Mouse (Mus musculus) embryo, embryonic 10 days (tissue): ENCODE measurements around the gene Ddr1.

Experiments used
- DNase-seq: peaks from one replicate; pipeline ENCODE4 v3.0.0-alpha.2; 2015; ENCODE audit warnings: low spot score

Gene Ddr1

DNA sequence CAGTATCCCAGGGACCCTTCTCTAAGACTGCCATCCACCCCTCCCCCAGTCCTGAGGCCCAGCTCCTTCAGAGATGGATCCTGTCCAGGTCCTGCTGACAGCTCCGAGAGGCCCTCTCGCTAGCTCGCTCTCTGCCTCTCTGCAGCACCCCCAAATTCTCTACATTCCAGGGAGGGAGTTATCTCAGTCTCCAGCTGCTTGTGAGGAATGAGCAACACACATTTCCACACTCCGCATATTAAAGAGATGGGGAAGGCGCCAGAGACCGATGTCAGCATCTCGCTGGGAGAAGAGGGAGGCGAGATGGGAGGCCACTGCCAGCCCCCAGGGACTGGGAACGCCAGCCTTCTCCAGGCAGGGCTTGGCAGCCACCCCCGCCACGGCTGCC lies 15.9 kb upstream of the Ddr1 start:
- peak; percentile 36 for DNase-seq

DNA sequence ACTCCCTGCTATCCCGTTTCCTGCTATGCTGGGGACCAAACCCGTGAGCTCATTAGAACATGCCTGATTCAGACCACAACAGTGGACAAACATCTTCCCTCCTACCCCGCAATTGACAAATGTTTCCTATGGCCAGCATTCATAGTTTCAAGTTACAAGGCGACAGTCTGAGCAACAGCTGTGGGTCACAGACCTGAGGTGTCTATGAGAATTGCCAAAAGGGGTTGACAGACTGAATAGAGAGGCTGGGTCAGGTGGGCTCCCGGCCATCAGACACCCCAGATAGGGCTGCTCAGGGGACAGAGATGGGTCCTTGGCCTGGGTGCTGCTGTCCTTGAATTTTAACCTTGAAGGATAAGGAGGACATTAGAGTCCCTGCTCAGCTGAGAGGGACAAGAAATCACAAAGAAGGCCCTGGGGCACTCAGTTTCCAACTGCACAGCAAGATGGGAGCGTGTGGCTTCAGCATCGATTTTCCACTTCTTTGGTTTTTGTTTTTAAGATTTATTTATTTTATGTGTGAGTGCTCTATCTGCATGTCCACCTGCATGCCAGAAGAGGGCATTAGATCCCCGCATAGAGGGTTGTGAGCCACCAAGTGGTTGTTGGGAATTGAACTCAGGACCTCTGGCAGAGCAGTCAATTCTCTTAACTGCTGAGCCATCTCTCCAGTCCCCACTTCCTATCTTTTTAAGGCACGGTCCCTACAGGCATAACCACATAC lies 15.4 kb upstream of the Ddr1 start:
- peak; percentile 7 for DNase-seq

DNA sequence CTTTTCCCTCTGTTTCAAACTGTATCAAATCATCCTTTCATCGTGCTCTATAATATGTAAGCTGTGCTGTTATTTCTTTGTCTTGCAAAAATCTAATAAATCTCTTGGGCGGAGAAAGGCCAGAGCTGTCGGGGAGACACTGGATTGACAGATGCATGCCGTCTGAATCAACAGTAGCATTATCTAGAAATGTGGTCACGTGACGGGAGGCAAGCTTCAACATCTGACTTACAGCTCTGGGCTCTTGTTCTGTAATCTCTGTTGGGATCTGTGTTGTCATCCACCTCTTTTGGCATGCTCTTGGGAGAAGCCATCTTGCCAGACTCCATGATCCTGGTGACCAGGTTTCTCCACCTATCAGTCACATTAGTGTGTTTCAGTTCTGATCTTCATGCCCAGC lies 12.7 kb upstream of the Ddr1 start:
- DNase-seq, result no peak

DNA sequence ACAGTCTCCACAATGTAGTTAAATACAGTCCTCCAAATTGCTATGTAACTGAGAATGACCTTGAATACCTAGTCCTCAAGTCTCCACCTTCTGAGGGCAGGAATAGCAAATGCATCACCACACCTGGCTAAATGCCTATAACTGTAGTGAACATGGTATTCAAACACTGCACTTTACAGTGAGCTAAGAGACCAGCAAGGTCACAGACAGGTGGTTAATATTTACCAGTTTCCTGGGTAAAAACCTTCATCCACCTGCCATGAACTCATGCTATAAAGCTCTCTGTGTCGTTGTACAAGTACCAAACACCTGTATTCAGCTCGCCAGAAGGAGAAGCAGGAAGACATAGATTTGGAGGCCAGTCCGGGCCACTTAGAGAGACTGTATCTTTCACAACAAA lies 11.7 kb upstream of the Ddr1 start:
- DNase-seq, result no peak

DNA sequence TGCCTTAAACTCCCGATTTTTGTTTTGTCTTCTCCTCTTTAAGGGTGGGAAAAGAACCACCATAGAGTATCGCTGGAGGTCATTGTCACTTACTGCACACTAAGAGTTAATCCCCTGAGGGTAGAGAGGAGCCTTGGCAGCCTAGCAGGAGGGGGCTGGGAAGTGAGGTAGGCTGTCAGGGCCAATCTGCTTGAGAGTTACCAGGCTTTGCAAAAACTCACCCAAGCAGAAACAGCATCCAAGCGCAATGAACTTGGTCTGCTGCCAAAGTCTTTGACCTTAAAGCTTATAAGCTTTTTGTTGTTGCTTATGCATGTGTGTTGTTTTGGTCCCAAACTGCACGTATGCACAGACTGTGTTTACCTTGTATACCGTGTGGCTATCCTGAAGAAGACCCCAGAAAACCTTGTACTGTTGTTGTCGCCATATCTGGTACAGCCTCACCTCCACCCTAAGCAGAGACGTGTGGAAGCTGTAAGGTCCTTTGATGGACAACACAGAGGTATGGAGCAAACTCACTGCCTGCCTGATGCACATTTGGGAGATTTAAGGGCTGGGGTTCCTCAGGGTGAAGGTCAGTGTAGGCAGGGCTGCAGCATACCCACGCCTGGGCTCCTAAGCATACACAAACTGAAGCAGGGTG lies 6.4 kb upstream of the Ddr1 start:
- DNase-seq, result peak; percentile 68

DNA sequence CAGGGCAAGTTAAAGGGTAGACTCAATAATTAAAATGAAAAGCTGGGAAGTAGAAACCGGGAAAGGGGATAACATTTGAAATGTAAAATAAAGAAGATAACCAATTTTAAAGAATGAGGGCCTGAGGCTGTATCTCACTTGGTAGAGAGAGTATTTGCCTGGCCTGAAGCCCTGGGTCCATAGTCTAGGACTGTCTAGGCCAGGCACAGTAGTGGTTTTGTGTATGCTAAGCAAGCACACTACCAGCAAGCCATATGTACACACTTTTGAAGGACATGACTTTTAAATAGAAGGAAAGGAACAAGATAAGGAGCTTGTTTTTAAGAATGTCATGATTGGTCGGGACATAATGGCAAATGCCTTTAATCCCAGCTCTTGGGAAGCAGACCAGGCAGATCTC lies 4.2 kb upstream of the Ddr1 start:
- no peak for DNase-seq

DNA sequence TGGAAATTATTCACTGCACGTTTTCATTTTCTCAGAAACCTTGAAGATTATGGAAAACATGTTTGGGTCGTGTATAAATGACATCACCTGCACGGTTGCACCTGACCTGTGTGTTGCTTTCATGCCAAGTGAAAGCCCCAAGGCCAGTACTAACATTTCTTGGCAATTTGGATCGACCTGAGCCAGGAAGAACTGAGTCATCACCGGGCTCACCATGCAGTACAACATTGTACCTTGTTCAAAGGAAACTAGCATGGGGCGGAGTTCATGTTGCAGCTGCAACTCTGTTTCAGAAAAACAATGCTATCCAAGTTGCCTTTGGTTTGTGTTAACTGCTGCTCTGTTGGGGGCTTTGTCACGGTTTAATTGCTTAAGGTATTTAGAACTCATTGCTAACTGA lies 3.5 kb upstream of the Ddr1 start:
- no peak for DNase-seq

DNA sequence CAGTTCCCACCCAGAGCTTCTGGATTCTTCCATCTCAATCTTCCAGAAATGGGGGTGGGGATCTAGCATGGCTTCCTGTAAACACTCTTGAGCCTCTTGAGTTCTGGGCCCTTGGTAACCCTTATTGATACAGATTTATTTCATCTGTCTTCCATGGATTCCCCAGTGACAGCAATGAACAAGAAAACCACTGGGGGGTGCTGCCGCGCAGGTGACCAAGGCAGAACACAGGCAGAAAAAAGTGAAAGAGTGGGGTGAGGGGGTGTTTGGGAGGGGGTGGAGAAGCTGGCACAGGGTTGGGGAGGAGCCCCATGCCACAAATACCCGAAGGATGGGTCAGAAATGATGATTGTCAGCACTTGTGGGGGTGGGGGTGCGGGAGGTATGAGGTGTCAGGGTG lies 1.4 kb upstream of the Ddr1 start:
- no peak for DNase-seq

DNA sequence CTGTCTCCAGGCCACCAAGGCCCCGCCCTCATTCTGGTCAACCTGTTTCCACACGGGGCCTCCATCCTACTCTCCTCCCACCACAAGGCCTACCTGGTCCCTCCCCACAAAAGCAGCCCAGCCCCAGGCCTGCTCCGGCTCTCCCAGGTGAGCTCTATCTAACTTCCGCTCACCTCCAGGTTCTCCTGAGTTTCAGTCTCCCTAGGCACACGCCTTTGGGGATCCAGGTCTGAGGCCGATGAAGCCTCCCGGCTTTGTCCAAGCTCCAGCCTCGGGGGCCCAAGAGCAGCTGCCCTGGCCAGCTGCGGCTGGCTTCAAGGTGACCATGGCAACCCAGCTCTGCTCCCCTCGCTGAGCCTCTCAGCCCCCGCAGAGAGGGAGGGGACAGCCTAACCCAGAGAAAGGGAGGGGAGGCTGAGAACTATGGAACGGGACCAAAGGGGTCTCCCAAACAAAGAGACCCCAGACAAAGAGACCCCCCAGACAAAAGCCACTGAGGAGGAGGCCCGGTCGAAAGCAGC lies 610 bp downstream of the Ddr1 start:
- peak; percentile 91 for DNase-seq

DNA sequence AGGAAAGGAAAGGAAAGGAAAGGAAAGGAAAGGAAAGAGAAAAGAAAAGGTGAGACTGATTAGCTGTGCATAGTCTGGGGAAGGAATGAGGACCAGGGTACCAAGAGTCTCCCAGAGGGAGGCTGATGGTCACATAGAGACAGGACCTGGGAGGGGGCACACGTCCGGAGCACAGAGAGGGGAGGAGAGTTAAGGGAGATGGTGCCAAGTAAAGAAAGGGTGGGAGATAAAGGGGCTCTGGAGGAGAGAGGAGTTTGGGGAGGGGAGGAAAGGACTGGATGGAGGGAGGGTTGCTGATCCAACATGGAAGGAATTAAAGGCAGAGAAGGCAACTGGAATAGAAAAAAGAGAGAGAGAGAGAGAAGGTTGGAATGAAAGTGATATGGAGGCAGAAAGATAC lies 1.4 kb downstream of the Ddr1 start:
- no peak for DNase-seq

DNA sequence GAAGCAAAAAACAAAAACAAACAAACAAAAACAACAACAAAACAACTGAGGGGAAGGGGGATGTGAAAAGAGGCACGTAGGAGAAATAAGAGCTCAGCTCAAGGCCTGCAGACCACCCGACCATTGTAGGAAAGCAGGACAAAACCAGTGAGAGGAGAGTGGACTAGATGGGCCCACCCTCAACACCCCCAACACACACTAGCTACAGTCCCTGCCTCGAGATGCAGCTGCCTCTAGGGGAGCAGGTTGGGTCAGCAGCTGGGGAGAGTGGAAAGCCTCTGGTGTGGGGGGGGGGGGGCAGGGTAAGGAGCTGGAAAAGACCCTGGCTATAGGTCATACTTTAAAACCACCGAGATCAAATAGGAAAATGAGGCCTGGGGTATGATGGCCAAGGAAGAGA lies 1.8 kb downstream of the Ddr1 start:
- no peak for DNase-seq

DNA sequence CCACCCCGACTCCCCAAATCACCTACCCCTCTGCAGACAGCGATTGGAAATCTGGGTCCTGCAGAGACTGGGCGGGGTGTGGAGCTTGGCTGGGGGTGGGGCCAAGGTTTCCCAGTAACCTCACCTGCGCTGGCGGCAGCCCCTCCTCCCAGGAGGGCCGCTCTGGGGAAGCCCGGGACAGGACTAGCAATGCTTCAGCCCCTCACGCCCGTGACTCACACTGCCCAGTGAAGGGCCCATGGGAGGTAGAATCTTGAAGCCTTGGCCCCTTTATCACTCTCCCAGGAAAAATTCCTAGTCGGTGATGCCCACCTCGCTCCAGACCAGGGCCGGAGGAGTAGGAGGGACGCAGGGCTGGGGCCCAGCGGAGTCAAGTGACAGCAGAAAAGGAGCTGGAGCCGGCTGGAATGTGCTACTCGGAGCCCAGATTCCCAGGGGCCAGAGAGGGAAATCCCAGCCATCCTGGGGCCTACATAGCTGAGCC lies 2.4 kb downstream of the Ddr1 start:
- DNase-seq, result peak; percentile 59

DNA sequence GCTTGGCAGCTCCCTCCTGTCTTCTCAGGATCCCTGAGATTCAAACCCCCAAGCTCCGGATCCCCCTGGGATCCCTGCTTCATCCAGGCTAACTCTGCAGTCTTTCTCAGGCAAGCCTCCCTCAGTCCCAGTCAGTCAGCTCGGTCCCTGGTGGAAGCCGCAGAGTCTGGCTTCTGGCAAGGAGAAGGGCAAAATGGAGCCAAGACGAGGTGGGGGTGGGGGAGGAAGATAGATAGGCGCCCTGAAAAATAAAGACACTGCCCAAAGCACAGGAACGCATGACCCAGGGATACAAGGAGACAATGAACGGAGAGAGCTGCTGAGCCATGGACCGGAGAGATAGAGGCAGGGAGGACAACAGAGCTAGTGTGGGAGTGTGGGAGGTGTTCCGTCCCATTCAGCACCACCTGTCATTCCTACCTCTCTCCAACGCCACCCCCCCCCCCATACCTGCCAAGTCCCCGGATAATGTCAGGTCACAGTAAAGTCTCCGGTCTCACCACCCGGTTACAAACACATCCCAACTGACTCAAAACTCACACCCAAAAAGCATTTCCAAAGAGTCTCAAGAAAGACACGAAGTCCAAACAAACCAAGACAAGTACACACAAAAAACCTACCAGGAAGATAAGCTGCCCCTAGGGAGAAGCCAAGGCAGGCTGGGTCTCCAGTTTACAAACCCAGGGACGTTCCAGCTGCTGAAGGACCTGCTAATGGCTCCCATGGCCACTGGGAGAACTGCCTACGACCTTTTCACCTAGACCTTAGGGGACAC lies 3.0 kb downstream of the Ddr1 start:
- no peak for DNase-seq

DNA sequence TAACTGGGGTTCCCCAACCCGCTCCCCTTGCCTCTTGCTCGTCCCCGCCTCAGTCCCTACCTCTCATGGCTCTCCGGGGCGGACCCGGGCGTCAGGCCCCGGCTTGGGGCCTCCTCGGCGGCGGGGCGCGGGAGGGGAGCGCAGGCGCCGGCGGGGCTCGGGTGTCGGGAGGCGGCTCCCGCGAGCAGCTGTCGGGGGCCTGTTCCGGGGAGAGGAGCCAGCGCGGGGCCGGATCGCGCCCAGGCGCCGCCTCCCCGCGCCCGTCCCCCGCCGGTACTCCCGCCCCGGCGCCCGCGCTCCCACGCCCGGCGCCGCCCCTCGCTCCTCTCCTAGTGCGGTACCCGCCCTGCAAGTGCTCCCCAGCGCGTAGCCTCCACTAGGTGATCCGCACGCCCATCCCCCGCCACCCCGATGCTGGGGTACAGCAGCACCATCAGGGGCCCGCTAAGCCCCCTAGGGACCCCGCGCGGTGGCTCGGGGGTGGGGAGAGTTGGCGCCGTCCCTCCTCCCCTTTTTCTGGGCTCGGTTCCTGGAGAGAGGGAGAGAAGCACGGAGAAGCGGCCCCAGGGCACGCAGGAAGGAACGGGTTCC lies 4.0 kb downstream of the Ddr1 start:
- peak; percentile 62 for DNase-seq

DNA sequence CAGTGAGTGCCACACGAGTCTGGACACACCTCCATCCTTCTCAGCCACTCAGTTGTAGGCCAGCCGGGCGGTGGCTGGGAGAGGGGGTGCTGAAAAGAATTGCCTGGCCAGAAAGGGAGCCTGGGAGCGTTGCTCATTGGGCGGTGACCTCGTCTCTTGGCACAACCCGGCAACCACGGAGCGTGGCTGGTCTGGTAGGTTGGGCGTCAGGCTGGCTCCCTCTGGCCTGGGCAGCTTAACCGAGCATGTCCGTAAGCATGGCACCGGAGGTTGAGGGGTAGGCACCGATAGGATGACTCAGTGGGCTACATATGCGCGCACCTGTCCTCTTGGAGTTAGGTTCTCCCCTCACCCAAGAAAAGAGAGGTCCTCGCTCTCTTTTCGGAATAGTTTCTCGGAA lies 4.5 kb downstream of the Ddr1 start:
- DNase-seq, result peak; percentile 53

DNA sequence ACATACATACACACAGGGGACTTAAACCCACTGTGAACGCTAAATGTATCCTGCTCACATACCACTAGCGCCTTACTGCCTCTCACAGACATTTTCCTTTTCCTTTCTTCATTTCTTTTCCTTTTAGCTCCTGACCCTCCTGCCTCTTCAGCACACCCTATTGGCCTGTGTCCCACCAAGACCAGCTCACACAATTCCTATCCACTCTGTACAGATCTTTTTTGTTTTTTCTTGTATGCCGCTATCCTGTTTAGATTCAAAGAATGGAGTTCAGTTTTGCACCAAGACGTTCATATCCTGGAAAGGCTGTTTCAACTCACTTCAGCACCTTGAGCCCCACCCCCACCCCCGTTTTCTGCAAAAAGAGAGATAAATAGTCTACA lies 5.9 kb downstream of the Ddr1 start:
- no peak for DNase-seq

DNA sequence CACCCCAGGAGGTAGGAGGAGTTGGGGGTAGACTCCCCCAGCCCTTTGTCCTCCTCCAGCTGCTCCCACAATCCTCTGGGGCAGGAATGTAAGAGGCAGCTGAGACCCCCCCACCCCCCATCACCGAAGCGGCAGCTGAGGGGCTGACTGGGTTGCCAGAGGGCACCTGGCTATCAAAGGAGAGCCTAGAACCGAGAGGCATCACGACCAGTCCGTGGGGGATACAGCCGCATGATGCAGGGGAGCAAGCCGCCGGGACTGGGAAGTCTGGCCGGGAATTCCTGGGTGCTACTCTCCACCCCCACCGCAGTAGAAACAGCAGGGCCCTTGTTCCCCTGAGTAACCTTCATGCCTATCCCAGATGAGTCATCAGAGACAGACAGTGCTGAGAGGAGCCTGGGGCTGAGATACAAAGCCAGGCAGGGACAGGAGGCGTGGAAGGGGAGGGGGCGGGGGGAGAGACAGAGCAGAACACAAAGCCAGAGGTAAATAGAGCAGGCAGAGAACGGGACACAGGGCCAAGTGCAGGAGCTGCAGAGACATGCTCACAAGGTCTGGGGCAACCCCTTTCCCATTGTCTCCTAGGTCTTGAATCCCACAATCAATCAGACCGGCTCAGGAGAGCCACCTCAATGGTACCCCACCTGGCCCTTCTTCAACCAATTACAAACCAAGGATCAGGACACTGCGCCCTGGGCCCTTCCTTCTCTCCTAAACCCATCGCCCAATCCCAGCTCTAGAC lies 6.5 kb downstream of the Ddr1 start:
- peak; percentile 62 for DNase-seq

DNA sequence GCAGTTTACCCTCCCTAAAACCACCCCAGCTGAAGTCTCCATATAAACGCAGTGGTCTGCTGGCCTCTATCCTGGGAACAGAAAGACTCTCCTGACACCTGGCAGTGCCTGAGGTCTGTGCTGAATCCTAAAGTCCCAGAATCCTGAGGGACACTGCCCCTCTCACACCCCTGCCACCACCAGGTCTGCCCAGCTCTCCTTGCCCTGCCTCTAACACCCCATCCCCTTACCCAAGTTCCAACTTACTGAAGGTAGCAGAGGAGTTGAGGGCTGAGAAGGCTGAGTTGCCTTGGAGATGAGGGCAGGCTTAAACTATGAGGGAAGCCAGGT lies 7.0 kb downstream of the Ddr1 start:
- no peak for DNase-seq

DNA sequence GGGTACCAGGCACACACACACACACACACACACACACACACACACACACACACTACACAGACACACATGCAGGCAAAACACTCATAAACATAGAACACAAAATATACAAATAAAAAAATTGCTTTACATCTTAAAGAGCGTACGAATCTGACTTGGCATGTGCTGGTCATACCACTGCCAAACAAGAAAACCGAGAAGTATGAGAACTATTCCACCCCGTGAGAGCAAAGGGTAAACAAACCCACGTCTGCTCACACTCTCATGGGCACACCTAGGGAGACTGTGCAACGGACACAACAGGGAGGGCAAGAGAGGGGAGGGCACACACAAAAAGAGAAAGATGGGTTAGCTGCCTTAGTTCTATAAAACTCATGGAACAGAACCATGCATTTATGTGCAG lies 7.7 kb downstream of the Ddr1 start:
- DNase-seq, result no peak

DNA sequence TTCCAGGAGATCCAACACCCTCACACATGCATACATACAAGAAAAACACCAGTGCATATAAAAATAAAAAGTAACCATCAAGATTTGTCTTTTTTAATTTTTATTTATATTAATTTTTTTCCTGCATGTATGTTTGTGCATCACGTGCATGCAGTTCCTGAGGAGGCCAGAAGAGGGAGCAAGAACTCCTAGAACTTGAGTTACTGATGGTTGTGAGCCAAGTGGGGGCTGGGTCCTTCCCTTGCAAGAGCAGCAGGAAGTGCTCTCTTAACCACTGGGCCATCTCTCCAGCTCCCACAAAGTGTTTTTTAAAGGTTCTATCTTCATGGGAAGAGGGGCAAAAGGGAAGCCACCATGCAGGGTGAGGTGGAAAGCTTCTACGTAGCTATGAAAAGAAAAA lies 9.1 kb downstream of the Ddr1 start:
- DNase-seq, result no peak

DNA sequence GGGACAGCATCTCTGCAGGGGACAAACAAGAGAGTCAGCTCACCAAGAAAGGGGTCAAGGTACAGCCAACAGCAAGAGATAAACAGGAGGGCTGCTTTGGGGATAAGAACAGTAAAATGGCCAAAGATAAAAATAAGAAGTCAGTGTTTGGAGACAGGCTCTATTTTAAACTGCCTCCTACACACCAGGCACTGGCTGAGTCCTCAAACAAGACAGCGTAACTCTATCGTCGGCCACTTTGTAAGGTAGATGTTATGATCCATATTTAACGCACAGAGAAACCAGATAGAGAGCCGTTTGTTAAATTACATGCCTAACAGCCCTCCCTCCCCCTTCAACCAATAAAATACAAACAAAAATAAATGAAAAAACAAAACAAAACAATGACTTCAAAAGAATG lies 10.5 kb downstream of the Ddr1 start:
- DNase-seq, result no peak

DNA sequence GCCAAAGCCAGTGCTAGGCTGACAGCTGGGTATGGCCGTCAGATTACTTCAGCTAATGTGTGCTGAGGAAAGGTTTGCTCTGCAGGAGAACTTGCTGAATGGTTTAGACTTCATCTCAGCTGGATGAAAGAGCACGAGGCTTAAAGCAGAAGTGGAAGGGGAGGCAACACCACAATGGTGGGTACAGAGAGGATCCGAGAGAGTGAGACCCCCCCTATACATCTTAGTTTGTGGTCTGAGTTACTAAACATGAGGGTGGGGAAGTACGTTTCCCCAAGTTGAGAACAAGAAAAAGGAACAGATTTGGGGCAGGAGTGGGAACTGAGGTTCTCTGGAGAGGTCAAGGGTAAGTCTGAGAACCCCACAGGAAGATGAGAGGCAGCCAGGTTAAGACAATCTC lies 12.1 kb downstream of the Ddr1 start:
- DNase-seq, result no peak
